Comparison of ENCODE assay signal across 14 mouse cellular contexts in genomic region chr19:11915804-11916203, GRCm38 (mm10). TPM values are rescaled to one million over a fixed set of nuclear protein-coding genes. Genes with fewer than 3 reads are reported as not detected.
DNase-seq lines count a peak whose midpoint lies in the region; ATAC-seq and TF ChIP-seq lines count a peak whose summit lies in the region.
"Had no signal": no experiment of that assay in that cellular context is flagged by ENCODE, and none has a peak within 500 bp of the region (broad histone marks: within the 10 kb centered on the region; RNA-seq: fewer than 3 reads in every experiment).

No protein-coding gene starts in this region.

- H3K36me3 ChIP-seq in embryonic facial prominence, embryonic 11.5 days (replicated peaks; ENCODE audit: control insufficient read depth, insufficient read depth, low read depth, low read length), result no peaks in the 10 kb centered on the region; the same call in 1 of the 2 replicates
- H3K36me3 ChIP-seq in embryonic facial prominence, embryonic 10.5 days (replicated peaks), result peaks cover 53% of the 10 kb centered on the region
- H3K36me3 ChIP-seq in kidney, adult 2 months (ENCODE audit: control insufficient read depth, insufficient read depth, low read length), result peaks cover 2% of the 10 kb centered on the region

- ATAC-seq in embryonic facial prominence, embryonic 11.5 days (replicated peaks; ENCODE audit: insufficient number of reproducible peaks, low FRiP score, low TSS enrichment, low read depth), result no peak

- H3K27me3 ChIP-seq in embryonic facial prominence, embryonic 11.5 days (ENCODE audit: control insufficient read depth, insufficient read depth, low read length), result no peaks in the 10 kb centered on the region
- no peaks in the 10 kb centered on the region for H3K27me3 ChIP-seq in embryonic facial prominence, embryonic 10.5 days (replicated peaks; ENCODE audit: low read depth, poor library complexity, severe bottlenecking)
- H3K27me3 ChIP-seq in kidney, adult 2 months (replicated peaks; ENCODE audit: control insufficient read depth, insufficient read depth, low read length), result no peaks in the 10 kb centered on the region
- H3K27me3 ChIP-seq: CH12.LX had no signal

- no peak for TF ChIP-seq CTCF in kidney, adult 2 months (conservative IDR thresholded peaks at IDR 0.05; ENCODE audit: insufficient read depth, insufficient read length, low read depth, low read length)

- H3K4me3 ChIP-seq in embryonic facial prominence, embryonic 11.5 days (ENCODE audit: low read depth, low read length), result no peak overlapping the region
- no peak overlapping the region for H3K4me3 ChIP-seq in embryonic facial prominence, embryonic 10.5 days
- H3K4me3 ChIP-seq in kidney, adult 2 months (ENCODE audit: insufficient read depth, low read depth, low read length), result no peak overlapping the region

- DNase-seq in embryonic facial prominence, embryonic 11.5 days (ENCODE audit: low spot score), result peak; percentile 6
- DNase-seq in embryonic facial prominence, embryonic 10.5 days (ENCODE audit: low spot score), result no peak
- DNase-seq in kidney, adult 2 months, result peak; percentile 43
- no peak for DNase-seq in kidney, postnatal 25 days
- DNase-seq in right cerebral cortex, postnatal 10 days (ENCODE audit: low spot score in 2 of 2), result peak; percentile 26 to 54
- DNase-seq in right cerebral cortex, postnatal 36 days (ENCODE audit: low spot score in 2 of 2), result no peak
- peak; percentile 4 for DNase-seq in mesoderm, embryonic 11.5 days (ENCODE audit: low read depth, low spot score)
- no peak for DNase-seq in ovary, postnatal 36 days (ENCODE audit: low spot score)
- DNase-seq: gastrocnemius, postnatal 14 days; kidney, adult 11 months; right cerebral cortex, postnatal 14 days; thymus, adult 18-20 months had no signal

- H3K9me3 ChIP-seq in embryonic facial prominence, embryonic 11.5 days (replicated peaks; ENCODE audit: control insufficient read depth, low read length), result no peaks in the 10 kb centered on the region
- no peaks in the 10 kb centered on the region for H3K9me3 ChIP-seq in embryonic facial prominence, embryonic 10.5 days

- TF ChIP-seq POLR2A in kidney, adult 2 months (IDR thresholded peaks at IDR 0.05; ENCODE audit: low read depth, low read length), result no peak

- no peak overlapping the region for H3K27ac ChIP-seq in embryonic facial prominence, embryonic 11.5 days (replicated peaks; ENCODE audit: low read depth, low read length)
- H3K27ac ChIP-seq in embryonic facial prominence, embryonic 10.5 days (replicated peaks), result no peak overlapping the region
- H3K27ac ChIP-seq in kidney, adult 2 months (ENCODE audit: insufficient read depth, low read depth, low read length), result no peak overlapping the region
- H3K27ac ChIP-seq: macrophage had no signal

- H3K4me2 ChIP-seq in embryonic facial prominence, embryonic 11.5 days (ENCODE audit: low read depth, low read length), result no peak overlapping the region

- 77% methylated on average over 2 of the region's 2 CpGs for WGBS in embryonic facial prominence, embryonic 11.5 days
- WGBS in embryonic facial prominence, embryonic 10.5 days, result 91% methylated on average over 2 of the region's 2 CpGs
- 10% methylated on average over 2 of the region's 2 CpGs for WGBS in kidney, adult 2 months

- H3K4me1 ChIP-seq in embryonic facial prominence, embryonic 11.5 days (ENCODE audit: control insufficient read depth, insufficient read depth, low read length), result no peaks in the 10 kb centered on the region
- peaks cover 12% of the 10 kb centered on the region for H3K4me1 ChIP-seq in embryonic facial prominence, embryonic 10.5 days
- peaks cover 5% of the 10 kb centered on the region; the same call in 1 of the 2 replicates for H3K4me1 ChIP-seq in kidney, adult 2 months (ENCODE audit: control insufficient read depth, insufficient read depth, low read length)

- H3K9ac ChIP-seq in embryonic facial prominence, embryonic 11.5 days (replicated peaks; ENCODE audit: low read length), result no peak overlapping the region

RNA-seq across cellular contexts. Expression of gene Patl1, which starts 3.6 kb away (rescaled TPM):
- 25.9 and 27.9 TPM in 2 replicates for polyA plus RNA-seq in embryonic facial prominence, embryonic 11.5 days (2014; fragmentation: Nextera tagmentation; extraction: Ambion mirVana)
- 23.4 and 23.6 TPM in 2 replicates for polyA plus RNA-seq in embryonic facial prominence, embryonic 10.5 days (2016; fragmentation: Nextera tagmentation; extraction: Ambion mirVana)
- polyA plus RNA-seq in kidney, adult 2 months (2012; rRNA removed), result 13.9 and 17.6 TPM in 2 replicates

RNA-seq across cellular contexts. Expression of gene Olfr1420, which starts 29.4 kb away (rescaled TPM):
- 0.07 TPM in 1 of 2 replicates, not detected in the other for polyA plus RNA-seq in embryonic facial prominence, embryonic 11.5 days (2014; fragmentation: Nextera tagmentation; extraction: Ambion mirVana)
- not detected in 2 replicates for polyA plus RNA-seq in embryonic facial prominence, embryonic 10.5 days (2016; fragmentation: Nextera tagmentation; extraction: Ambion mirVana)
- not detected in 2 replicates for polyA plus RNA-seq in kidney, adult 2 months (2012; rRNA removed)
- polyA plus RNA-seq: macrophage had no signal

RNA-seq across cellular contexts. Expression of gene Olfr1419, which starts 40.9 kb away (rescaled TPM):
- not detected in 2 replicates for polyA plus RNA-seq in embryonic facial prominence, embryonic 11.5 days (2014; fragmentation: Nextera tagmentation; extraction: Ambion mirVana)
- not detected in 2 replicates for polyA plus RNA-seq in embryonic facial prominence, embryonic 10.5 days (2016; fragmentation: Nextera tagmentation; extraction: Ambion mirVana)
- polyA plus RNA-seq in kidney, adult 2 months (2012; rRNA removed), result 0.05 TPM in 1 of 2 replicates, not detected in the other
- polyA plus RNA-seq: macrophage had no signal

RNA-seq across cellular contexts. Expression of gene Osbp, which starts 49.9 kb away (rescaled TPM):
- 6.4 and 7.2 TPM in 2 replicates for polyA plus RNA-seq in embryonic facial prominence, embryonic 11.5 days (2014; fragmentation: Nextera tagmentation; extraction: Ambion mirVana)
- polyA plus RNA-seq in embryonic facial prominence, embryonic 10.5 days (2016; fragmentation: Nextera tagmentation; extraction: Ambion mirVana), result 2.8 and 3.5 TPM in 2 replicates
- 21.7 and 24.8 TPM in 2 replicates for polyA plus RNA-seq in kidney, adult 2 months (2012; rRNA removed)

RNA-seq across cellular contexts. Expression of gene Olfr1418, which starts 54.9 kb away (rescaled TPM):
- not detected in 2 replicates for polyA plus RNA-seq in embryonic facial prominence, embryonic 11.5 days (2014; fragmentation: Nextera tagmentation; extraction: Ambion mirVana)
- polyA plus RNA-seq in embryonic facial prominence, embryonic 10.5 days (2016; fragmentation: Nextera tagmentation; extraction: Ambion mirVana), result not detected in 2 replicates
- polyA plus RNA-seq in kidney, adult 2 months (2012; rRNA removed), result not detected in 2 replicates
- polyA plus RNA-seq: macrophage had no signal

Comparison
In these comparisons a context has a peak if more than half of its experiments do, and no peak if none do; other contexts are left out.
1. DNase-seq: peak in embryonic facial prominence, embryonic 11.5 days (single experiment), kidney, adult 2 months (single experiment), right cerebral cortex, postnatal 10 days (2 of 2) and mesoderm, embryonic 11.5 days (single experiment); none in embryonic facial prominence, embryonic 10.5 days (single experiment), kidney, postnatal 25 days (0 of 2), right cerebral cortex, postnatal 36 days (0 of 2) and ovary, postnatal 36 days (single experiment).